Mouse (Mus musculus): ENCODE results near the gene Lrp4.

The Lrp4 gene

DNA sequence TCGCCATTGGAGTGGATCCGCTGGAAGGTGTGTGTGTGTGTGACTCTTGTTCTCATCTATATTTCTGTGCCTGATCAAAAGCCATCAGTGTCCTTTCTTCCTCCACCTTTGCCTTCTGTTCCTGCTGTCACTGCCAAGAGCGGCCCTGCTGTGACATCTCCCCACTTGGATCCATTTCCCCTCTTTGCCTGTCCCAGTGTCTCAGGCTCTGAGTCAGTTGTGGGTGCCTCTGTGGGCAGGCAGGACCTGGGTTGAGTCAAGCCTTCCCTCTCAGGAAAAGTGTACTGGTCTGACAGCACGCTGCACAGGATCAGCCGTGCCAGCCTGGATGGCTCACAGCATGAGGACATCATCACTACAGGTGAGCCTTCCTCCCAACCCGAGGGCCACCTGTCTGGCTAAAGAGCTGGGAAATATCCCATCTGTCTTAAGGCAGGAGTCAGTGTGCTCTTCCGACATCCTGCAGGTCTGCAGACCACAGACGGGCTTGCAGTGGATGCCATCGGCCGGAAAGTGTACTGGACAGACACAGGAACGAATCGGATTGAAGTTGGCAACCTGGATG, 34.8 kb downstream of the Lrp4 start:
- DNase-seq, result no peak

DNA sequence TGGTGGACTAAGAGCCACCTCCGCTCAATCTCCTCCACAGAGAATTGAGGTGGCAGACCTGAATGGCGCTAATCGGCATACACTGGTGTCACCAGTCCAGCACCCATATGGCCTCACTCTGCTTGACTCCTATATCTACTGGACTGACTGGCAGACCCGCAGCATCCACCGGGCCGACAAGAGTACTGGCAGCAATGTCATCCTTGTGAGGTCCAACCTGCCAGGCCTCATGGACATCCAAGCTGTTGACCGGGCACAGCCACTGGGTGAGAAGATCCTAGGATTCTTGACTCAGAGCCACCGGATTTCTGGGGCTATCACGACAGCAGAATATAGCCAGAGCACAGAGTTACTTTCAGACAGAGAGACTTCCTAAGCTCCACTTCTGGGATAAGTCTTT, 36.7 kb downstream of the Lrp4 start:
- no peak for DNase-seq

DNA sequence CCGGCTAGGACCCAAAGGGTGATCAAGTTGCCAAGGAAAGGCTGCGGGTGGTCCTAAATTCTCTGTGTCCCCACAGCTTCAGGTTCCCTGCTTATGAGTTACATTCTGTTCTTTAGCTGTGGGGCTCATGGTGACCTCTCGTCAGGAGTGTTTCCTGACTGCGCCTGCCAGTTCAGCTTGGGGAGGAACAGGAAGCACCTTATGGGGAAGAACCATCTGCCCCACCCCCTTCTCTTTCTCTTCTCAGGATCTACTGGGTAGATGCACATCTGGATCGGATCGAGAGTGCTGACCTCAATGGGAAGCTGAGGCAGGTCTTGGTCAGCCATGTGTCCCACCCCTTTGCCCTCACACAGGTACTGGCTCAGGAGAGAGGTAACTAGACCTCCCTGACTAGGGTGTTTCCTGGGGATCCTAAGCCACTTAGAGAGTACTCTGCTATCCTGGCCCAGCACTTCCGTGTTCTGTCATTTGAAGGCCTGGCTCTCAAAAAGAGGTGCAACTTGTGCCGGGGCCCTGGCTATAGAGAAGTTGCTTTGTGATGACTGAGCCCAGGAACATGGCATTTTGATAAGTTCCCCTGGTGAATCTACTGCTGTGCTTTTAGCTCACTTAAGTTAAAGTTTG, 40.9 kb downstream of the Lrp4 start:
- no peak for DNase-seq

DNA sequence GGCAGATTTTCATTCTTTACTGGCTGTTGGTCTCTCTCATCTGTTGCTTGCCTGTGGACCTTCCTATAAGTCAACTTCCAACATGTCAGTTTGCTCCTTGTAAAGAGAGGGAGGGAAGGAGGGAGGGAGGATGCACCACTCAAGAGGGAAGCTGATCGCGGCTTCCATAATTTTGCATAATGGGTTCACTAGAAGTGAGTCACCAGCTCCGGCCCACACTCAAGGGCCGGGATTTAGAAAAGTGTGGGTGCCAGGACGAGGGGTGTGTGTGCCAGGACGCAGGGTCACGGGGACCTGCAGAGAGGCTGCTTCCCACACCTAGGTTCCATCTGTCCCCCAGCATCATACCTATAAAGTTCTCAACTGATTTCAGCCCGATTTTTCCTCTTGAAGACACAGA, 50.8 kb downstream of the Lrp4 start:
- DNase-seq, result no peak

DNA sequence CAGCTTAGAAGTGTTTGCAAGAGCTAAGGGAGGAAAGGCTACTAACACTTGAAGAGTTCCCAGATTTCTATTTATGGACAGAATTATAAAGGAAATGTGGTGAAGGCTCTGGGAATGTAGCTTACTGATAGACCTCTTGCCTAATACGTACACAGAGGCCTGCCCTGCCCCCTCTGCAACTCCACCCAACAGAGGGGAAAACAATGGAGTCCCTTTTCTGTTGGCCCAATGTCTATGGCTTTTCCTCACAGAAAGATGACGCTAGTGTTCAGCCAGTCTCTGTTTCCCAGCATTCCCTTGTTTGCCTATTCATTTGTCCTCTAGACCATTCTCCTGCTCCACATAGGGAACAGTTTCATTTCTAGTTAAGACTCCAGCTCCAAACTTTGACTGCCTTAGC, 59.9 kb downstream of the Lrp4 start:
- peak; percentile 21 for DNase-seq

DNA sequence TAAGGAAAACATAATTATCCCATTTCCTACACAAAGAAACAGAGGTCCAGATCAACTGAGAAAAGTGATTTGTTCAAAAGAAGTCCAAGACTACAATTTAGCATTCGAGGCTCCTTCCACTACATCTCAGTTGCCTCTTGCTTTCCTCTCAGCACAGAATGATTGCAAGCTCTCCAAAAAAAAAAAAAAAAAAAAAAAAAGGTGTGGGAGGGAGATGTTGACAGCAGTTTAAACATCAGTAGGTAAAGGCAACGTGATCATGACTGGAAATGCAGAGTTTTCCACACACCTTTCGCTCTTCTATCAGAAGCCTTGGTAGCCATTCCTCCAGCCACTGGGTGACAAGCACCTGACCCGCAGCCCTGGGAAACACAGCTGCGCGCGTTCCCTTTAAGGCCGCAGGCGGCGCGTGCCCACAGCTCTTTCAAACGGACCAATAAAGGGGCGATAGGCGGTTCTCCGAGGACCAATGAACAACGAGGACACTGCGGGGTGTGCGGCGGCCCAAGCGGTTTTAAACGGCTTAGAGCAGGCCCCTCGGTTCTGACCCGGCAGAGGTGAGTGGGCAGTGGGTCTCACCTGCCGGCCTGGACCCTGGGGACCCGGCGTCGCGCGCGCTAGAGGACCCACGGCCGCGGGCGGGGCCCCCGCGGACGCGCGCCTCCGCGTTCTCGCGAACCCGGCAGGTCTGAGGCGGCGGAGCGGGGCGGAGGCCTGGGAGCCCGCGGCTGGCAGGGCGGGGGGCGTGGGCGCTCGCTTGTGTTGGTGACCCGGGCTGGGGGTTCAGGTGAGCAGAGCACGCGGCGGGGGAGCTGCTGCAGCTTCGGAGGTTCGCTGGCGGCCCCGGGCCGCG, 69.2 kb downstream of the Lrp4 start, which contains the start of gene Ckap5:
Gene Ckap5 (plus strand): TSS at position 469 of the 853 bp plus-strand sequence.
- peak; percentile 97 for DNase-seq

DNA sequence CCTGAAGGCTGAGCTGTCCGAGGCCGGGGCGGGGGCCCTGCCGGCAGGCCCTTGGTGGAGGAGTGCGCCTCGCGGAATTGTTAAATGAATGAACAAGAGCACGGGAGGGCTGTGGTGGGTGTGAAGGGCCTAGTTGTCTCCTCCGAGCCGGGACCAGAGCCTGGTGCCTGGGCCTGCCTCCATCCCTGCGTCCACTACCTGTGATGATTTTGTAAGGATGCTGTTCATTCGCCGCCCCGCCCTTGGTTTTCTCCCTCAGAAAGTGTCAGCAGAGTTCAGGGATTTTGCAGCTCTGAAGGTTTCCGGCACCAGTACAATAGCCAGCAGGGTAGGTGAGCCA, 69.8 kb downstream of the Lrp4 start:
- DNase-seq, result no peak

DNA sequence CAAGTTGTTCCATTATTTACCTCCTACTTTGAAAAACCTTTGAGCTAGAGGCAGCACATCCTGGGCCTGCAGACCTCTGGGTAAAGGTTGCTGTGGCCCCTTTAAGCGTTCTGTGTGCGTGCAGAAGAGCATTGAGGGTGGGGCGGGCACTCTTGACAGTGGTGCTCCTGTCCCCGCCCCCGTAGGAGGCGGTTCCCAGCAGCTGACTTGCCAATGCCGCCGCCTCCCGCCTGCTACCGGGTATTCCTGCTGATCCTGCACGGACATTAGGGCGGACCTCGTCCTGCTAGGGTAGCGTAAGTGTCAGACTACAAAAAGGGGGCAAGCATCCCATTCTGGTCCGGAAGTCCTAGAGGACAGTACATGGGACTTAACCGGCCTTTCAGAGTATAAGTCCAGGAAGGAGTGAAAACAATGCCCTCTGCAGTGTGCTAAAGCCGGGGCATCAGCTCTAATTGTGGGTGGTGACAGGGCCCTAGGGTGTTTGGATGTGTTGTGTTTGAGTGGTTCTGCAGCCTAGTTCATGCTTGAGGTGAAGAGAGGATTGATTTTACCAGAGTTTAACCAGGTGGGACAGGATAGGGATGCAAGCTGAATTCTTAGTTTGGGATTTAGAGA, 80.4 kb downstream of the Lrp4 start:
- DNase-seq, result peak; percentile 89
